Mouse (Mus musculus): ENCODE results near the gene Olfr203. TPM values are rescaled to one million over a fixed set of nuclear protein-coding genes. Genes with fewer than 3 reads are reported as not detected.
"Not testable (repeated sequence)": the region's sequence is repeated elsewhere in the genome, so short reads cannot be mapped to it uniquely, and the experiment has no call there.

Gene Olfr203
- not detected in 2 replicates for polyA plus RNA-seq (2015; fragmentation: Nextera tagmentation; extraction: Ambion mirVana)

DNA sequence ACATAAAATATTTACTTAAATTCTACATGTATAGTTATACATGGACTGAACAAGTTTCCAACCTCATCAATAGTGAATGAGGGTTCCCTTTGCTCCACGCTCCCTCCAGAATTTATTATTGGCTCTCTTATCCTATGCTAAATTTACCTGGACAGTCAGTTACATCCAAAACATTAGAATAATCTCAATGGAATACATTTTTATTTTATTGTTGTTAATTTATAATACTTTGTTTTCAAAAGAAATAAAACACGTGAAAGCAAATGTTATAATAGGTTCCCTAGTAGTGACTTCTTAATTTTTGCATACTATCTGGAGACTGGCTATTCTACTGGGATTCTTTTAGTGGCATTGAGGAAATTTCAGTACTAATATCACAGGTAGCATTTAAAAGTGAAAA is at the start of gene Olfr203:
Gene Olfr203 (plus strand): TSS at position 301 of the 400 bp plus-strand sequence.
- H3K9me3 ChIP-seq (ENCODE audit: low read length) = no peaks in the 10 kb centered on the region
- no peak within 1 kb of the TSS for H3K4me2 ChIP-seq (ENCODE audit: low read depth, low read length)
- DNase-seq (no peak), ATAC-seq (no peak)
- 65% methylated on average over 2 of the region's 2 CpGs for WGBS (ENCODE audit: insufficient replicate concordance)
- H3K9ac ChIP-seq (replicated peaks) = no peak within 1 kb of the TSS
- TF ChIP-seq EP300 (IDR thresholded peaks at IDR 0.05; ENCODE audit: low read depth) (no peak), CTCF (IDR thresholded peaks at IDR 0.05; ENCODE audit: low read depth) (no peak)
- H3K27ac ChIP-seq (ENCODE audit: low read depth) = no peak within 1 kb of the TSS
- H3K4me3 ChIP-seq (ENCODE audit: low read depth, low read length) = no peak within 1 kb of the TSS
- no peaks in the 10 kb centered on the region for H3K27me3 ChIP-seq (ENCODE audit: insufficient read depth, low read length)
- H3K36me3 ChIP-seq (replicated peaks; ENCODE audit: insufficient read depth, low read length) = no peaks in the 10 kb centered on the region
- no peaks in the 10 kb centered on the region for H3K4me1 ChIP-seq (ENCODE audit: insufficient read depth)

DNA sequence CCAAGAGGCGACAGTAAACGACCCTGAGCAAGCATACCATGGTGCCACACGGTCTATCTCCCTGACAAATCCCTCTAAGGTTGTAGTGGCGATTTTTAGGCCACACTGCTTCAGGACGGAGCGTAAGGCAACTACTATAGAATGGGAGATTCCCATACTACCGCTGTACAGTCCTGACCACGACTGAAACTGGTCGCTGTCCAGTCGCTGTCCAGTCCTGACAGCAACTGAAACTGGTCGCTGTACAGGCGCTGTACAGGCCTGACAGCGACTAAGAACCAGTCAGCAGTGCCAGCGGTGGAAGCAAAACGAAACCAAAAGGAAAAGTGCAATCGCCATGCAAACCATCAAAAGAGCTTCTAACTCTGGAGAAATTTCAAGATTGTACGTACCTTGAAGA is 49.0 kb upstream of the Olfr203 start:
- H3K4me1 ChIP-seq (ENCODE audit: insufficient read depth) = no peaks in the 10 kb centered on the region
- ATAC-seq (no peak), DNase-seq (no peak)
- no peak overlapping the region for H3K9ac ChIP-seq (replicated peaks)
- no peaks in the 10 kb centered on the region for H3K36me3 ChIP-seq (replicated peaks; ENCODE audit: insufficient read depth, low read length)
- no peak overlapping the region for H3K27ac ChIP-seq (ENCODE audit: low read depth)
- no peak for TF ChIP-seq CTCF (IDR thresholded peaks at IDR 0.05; ENCODE audit: low read depth)
- H3K27me3 ChIP-seq (ENCODE audit: insufficient read depth, low read length) = no peaks in the 10 kb centered on the region
- WGBS (ENCODE audit: insufficient replicate concordance) = 78% methylated on average over 17 of the region's 17 CpGs
- no peaks in the 10 kb centered on the region for H3K9me3 ChIP-seq (ENCODE audit: low read length)
- no peak overlapping the region for H3K4me2 ChIP-seq (ENCODE audit: low read depth, low read length)
- H3K4me3 ChIP-seq (ENCODE audit: low read depth, low read length) = no peak overlapping the region

DNA sequence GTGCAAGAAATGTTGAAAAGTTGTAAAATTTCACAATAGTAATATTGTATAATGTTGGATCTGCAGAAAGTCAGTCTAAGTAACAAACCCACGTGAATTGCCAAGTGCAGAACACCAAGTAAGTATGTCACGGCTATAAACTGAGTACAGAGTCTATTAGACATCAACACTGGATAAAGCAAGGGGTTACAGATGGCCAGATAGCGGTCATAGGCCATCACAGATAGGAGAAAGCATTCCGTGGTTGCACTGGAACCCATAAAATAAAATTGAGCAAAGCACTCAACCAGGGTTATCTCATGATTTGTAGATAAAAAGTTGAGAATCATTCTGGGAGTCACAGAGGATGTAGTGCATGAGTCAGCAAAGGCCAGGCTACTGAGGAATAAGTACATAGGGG is 29.6 kb upstream of the Olfr203 start:
- not testable (repeated sequence) for H3K9me3 ChIP-seq (ENCODE audit: low read length); DNase-seq; H3K36me3 ChIP-seq (replicated peaks; ENCODE audit: insufficient read depth, low read length); H3K4me2 ChIP-seq (ENCODE audit: low read depth, low read length); ATAC-seq; H3K9ac ChIP-seq (replicated peaks); H3K4me1 ChIP-seq (ENCODE audit: insufficient read depth); H3K27ac ChIP-seq (ENCODE audit: low read depth); H3K4me3 ChIP-seq (ENCODE audit: low read depth, low read length); H3K27me3 ChIP-seq (ENCODE audit: insufficient read depth, low read length)
- 59% methylated on average over 4 of the region's 4 CpGs for WGBS (ENCODE audit: insufficient replicate concordance)

DNA sequence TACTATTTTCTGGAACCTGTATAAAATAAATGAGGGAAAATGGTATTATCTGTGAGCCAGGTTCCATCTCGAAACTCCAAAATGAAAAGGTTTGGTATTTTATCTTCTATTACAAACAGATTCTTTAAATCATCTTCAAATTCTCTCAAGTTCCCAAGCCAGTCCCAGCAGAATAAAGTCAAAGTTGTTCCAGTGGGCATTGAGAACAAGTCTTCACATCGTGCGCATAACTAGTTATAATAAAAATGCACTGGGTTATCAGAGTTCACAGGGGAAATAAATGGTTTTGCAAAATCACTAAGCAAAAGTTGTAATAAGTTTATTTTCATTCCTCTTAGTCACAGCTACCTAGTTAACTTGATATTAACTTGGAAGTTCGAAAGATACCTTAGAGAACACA is 26.1 kb upstream of the Olfr203 start, which contains the start of gene Olfr201:
Gene Olfr201 (minus strand): TSS at position 101 of the 400 bp plus-strand sequence.
- not testable (repeated sequence) for H3K27ac ChIP-seq (ENCODE audit: low read depth); H3K4me1 ChIP-seq (ENCODE audit: insufficient read depth); H3K4me2 ChIP-seq (ENCODE audit: low read depth, low read length); H3K27me3 ChIP-seq (ENCODE audit: insufficient read depth, low read length); H3K36me3 ChIP-seq (replicated peaks; ENCODE audit: insufficient read depth, low read length); DNase-seq; H3K9ac ChIP-seq (replicated peaks); H3K9me3 ChIP-seq (ENCODE audit: low read length); ATAC-seq; H3K4me3 ChIP-seq (ENCODE audit: low read depth, low read length)
- WGBS (ENCODE audit: insufficient replicate concordance) = 64% methylated on average over 4 of the region's 4 CpGs

DNA sequence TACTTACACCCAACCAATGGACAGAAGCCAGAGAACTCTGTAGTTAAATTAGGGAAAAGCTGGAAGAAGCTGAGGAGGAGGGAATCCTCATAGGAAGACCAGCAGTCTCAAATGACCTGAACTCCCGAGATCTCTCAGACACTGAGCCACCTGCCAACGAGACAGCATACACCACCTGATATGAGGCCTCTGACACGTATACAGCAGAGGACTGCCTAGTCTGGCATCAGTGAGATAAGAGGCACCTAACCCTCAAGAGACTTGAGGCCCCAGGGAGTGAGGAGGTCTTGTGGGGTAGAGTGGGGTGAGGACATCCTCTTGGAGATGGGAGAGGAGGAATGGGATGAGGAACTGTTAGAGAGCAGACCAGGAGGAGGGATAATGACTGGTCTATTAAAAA is 18.1 kb upstream of the Olfr203 start:
- no peaks in the 10 kb centered on the region for H3K4me1 ChIP-seq (ENCODE audit: insufficient read depth)
- no peaks in the 10 kb centered on the region for H3K27me3 ChIP-seq (ENCODE audit: insufficient read depth, low read length)
- H3K36me3 ChIP-seq (replicated peaks; ENCODE audit: insufficient read depth, low read length) = no peaks in the 10 kb centered on the region
- DNase-seq (no peak), ATAC-seq (no peak)
- no peak overlapping the region for H3K4me2 ChIP-seq (ENCODE audit: low read depth, low read length)
- H3K27ac ChIP-seq (ENCODE audit: low read depth) = no peak overlapping the region
- H3K4me3 ChIP-seq (ENCODE audit: low read depth, low read length) = no peak overlapping the region
- no peak for TF ChIP-seq CTCF (IDR thresholded peaks at IDR 0.05; ENCODE audit: low read depth)
- whole genome bisulfite sequencing (ENCODE audit: insufficient replicate concordance) = 48% methylated on average over 3 of the region's 3 CpGs
- H3K9me3 ChIP-seq (ENCODE audit: low read length) = no peaks in the 10 kb centered on the region
- H3K9ac ChIP-seq (replicated peaks) = no peak overlapping the region

DNA sequence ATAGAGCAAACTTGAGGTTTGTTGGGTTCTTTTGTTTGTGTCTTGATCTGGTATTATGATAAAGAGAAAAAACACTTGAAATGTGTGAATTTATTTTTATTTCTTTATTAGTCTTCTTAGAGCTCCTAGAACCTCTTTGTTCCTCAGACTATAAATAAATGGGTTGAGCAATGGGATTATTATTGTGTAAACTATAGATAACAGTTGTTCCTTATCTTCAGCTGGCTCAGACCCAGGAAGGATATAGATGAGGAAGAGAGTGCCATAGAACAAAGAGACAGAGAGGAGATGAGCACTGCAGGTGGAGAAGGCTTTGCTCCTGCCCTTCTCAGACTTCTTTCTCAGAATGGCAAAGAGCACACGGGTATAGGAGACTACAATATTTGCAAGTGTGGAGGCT is 15.2 kb upstream of the Olfr203 start:
- DNase-seq (no peak), ATAC-seq (no peak)
- Histone ChIP-seq H3K27ac (ENCODE audit: low read depth) (no peak overlapping the region), H3K4me2 (ENCODE audit: low read depth, low read length) (no peak overlapping the region), H3K27me3 (ENCODE audit: insufficient read depth, low read length) (no peaks in the 10 kb centered on the region), H3K36me3 (replicated peaks; ENCODE audit: insufficient read depth, low read length) (no peaks in the 10 kb centered on the region), H3K4me1 (ENCODE audit: insufficient read depth) (no peaks in the 10 kb centered on the region), H3K9me3 (ENCODE audit: low read length) (no peaks in the 10 kb centered on the region), H3K9ac (replicated peaks) (no peak overlapping the region), H3K4me3 (ENCODE audit: low read depth, low read length) (no peak overlapping the region)
- no peak for TF ChIP-seq EP300 (IDR thresholded peaks at IDR 0.05; ENCODE audit: low read depth)
- TF ChIP-seq CTCF (IDR thresholded peaks at IDR 0.05; ENCODE audit: low read depth) = no peak
- WGBS (ENCODE audit: insufficient replicate concordance) = 53% methylated on average over 1 of the region's 1 CpGs

DNA sequence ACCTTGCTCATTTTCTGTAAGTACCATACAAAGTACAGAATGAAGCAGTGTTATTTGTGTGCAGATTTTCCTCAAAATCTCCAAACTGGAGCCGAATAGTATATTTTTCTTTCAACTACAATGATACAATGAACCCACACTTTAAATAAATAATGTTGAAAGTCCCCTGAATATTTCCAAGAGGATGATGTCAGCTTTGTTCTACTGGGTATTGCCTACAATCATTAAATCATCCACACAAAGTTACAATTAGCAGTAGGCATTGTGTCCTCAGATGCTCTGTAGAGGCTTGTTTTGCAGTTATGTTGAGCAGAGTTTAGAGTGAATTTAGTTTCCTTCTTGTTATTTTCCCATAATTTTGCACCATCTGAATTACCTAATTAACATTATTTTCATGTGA is 12.0 kb upstream of the Olfr203 start, which contains the start of gene Olfr202:
Gene Olfr202 (minus strand): TSS at position 101 of the 400 bp plus-strand sequence.
- DNase-seq (no peak), ATAC-seq (no peak)
- Histone ChIP-seq H3K9me3 (ENCODE audit: low read length) (no peaks in the 10 kb centered on the region), H3K36me3 (replicated peaks; ENCODE audit: insufficient read depth, low read length) (no peaks in the 10 kb centered on the region), H3K9ac (replicated peaks) (no peak within 1 kb of the TSS), H3K4me3 (ENCODE audit: low read depth, low read length) (no peak within 1 kb of the TSS), H3K4me2 (ENCODE audit: low read depth, low read length) (no peak within 1 kb of the TSS), H3K27me3 (ENCODE audit: insufficient read depth, low read length) (no peaks in the 10 kb centered on the region), H3K4me1 (ENCODE audit: insufficient read depth) (no peaks in the 10 kb centered on the region), H3K27ac (ENCODE audit: low read depth) (no peak within 1 kb of the TSS)
- TF ChIP-seq CTCF (IDR thresholded peaks at IDR 0.05; ENCODE audit: low read depth) (no peak), EP300 (IDR thresholded peaks at IDR 0.05; ENCODE audit: low read depth) (no peak)
- 63% methylated on average over 1 of the region's 1 CpGs for WGBS (ENCODE audit: insufficient replicate concordance)

DNA sequence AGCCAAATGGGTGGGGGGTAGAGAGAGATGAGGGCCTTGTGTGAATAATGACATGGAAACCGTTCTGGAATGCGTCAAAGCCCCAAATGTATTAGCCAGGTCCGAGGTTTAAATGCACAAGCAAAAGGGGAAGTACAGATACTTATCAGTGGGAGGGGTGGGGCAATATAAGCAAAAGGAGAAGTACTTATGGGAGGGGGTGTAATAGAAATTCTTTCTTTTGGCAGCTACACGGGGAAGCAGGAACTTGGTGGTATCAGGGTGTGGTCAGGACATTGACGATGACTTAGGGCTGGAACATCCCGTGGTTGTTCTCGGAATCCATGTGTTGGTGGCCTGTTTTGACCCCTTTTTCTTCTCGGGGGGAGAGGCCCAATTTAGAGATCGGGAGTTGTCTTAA is 11.1 kb upstream of the Olfr203 start:
- not testable (repeated sequence) for DNase-seq; H3K4me1 ChIP-seq (ENCODE audit: insufficient read depth); H3K27ac ChIP-seq (ENCODE audit: low read depth); H3K27me3 ChIP-seq (ENCODE audit: insufficient read depth, low read length); H3K9me3 ChIP-seq (ENCODE audit: low read length); H3K4me2 ChIP-seq (ENCODE audit: low read depth, low read length); H3K9ac ChIP-seq (replicated peaks); H3K36me3 ChIP-seq (replicated peaks; ENCODE audit: insufficient read depth, low read length); ATAC-seq; H3K4me3 ChIP-seq (ENCODE audit: low read depth, low read length)
- WGBS (ENCODE audit: insufficient replicate concordance) = 57% methylated on average over 9 of the region's 9 CpGs

All from liver, postnatal 0 days (tissue).